Mouse (Mus musculus): ENCODE measurements at regions not wholly inside any gene's neighbourhood (a gene's known extent, or its start where the extent isn't known, plus 50 kb on each side); places are given as distances from the start of the nearest gene placed in this dataset.

GRCm38 (mm10) chr1:63856366-63856765 is 87.3 kb upstream of the 4933402D24Rik start:
- H3K9ac ChIP-seq (ENCODE audit: control insufficient read depth, low read depth, low read length, poor library complexity, severe bottlenecking): no peak overlapping the region
- H3K27me3 ChIP-seq (ENCODE audit: control insufficient read depth in 1 of 2, insufficient read depth in 2 of 2, low read length in 2 of 2): no peaks in the 10 kb centered on the region
- no peak for DNase-seq (ENCODE audit: low read depth, low spot score)
- H3K36me3 ChIP-seq (ENCODE audit: control insufficient read depth in 1 of 2, insufficient read depth in 2 of 2, low read length in 2 of 2): peaks cover 0 to 13% of the 10 kb centered on the region in 2 experiments; a peak in 2 of 4 replicates
- no peak overlapping the region for H3K4me3 ChIP-seq (ENCODE audit: control insufficient read depth in 1 of 2, insufficient read depth in 1 of 2, low read depth in 2 of 2, low read length in 2 of 2)
- TF ChIP-seq EP300 (IDR thresholded peaks at IDR 0.05; ENCODE audit: low read depth in 1 of 2, low read length in 2 of 2) (no peak), MAFK (IDR thresholded peaks at IDR 0.05; ENCODE audit: borderline replicate concordance, low read depth, low read length) (no peak), POLR2AphosphoS5 (IDR thresholded peaks at IDR 0.05; ENCODE audit: borderline replicate concordance, low read depth, low read length) (no peak), NRF1 (IDR thresholded peaks at IDR 0.05; ENCODE audit: insufficient read depth, low read depth, low read length, poor library complexity, severe bottlenecking) (no peak), RCOR1 (IDR thresholded peaks at IDR 0.05; ENCODE audit: low read depth, low read length) (no peak), CHD2 (IDR thresholded peaks at IDR 0.05; ENCODE audit: low read length) (no peak)
- no peaks in the 10 kb centered on the region for H3K79me2 ChIP-seq (ENCODE audit: control insufficient read depth, insufficient read depth, low read length, poor library complexity)
- H3K27ac ChIP-seq (ENCODE audit: control insufficient read depth, low read depth, low read length): no peak overlapping the region
- no peaks in the 10 kb centered on the region for H3K9me3 ChIP-seq (replicated peaks; ENCODE audit: insufficient read depth, low read length)
- H3K4me1 ChIP-seq (ENCODE audit: control insufficient read depth in 1 of 2, insufficient read depth in 2 of 2, low read length in 2 of 2): peaks cover 6 to 13% of the 10 kb centered on the region in 2 experiments; a peak in 3 of 4 replicates

- Histone ChIP-seq H3K9me3 (replicated peaks; ENCODE audit: insufficient read depth, low read length) (no peaks in the 10 kb centered on the region), H3K79me2 (ENCODE audit: control insufficient read depth, insufficient read depth, low read length, poor library complexity) (no peaks in the 10 kb centered on the region), H3K27me3 (ENCODE audit: control insufficient read depth in 1 of 2, insufficient read depth in 2 of 2, low read length in 2 of 2) (no peaks in the 10 kb centered on the region), H3K9ac (ENCODE audit: control insufficient read depth, low read depth, low read length, poor library complexity, severe bottlenecking) (no peak overlapping the region), H3K36me3 (ENCODE audit: control insufficient read depth in 1 of 2, insufficient read depth in 2 of 2, low read length in 2 of 2) (peaks cover 0 to 13% of the 10 kb centered on the region in 2 experiments; a peak in 2 of 4 replicates), H3K27ac (ENCODE audit: control insufficient read depth, low read depth, low read length) (no peak overlapping the region), H3K4me3 (ENCODE audit: control insufficient read depth in 1 of 2, insufficient read depth in 1 of 2, low read depth in 2 of 2, low read length in 2 of 2) (no peak overlapping the region), H3K4me1 (ENCODE audit: control insufficient read depth in 1 of 2, insufficient read depth in 2 of 2, low read length in 2 of 2) (peaks cover 6 to 13% of the 10 kb centered on the region in 2 experiments; a peak in 3 of 4 replicates)
- TF ChIP-seq ZKSCAN1 (IDR thresholded peaks at IDR 0.05; ENCODE audit: low read depth, low read length) (no peak), MEF2A (IDR thresholded peaks at IDR 0.05; ENCODE audit: extremely low read depth, insufficient replicate concordance, low read depth, low read length, poor library complexity, severe bottlenecking) (no peak), RAD21 (IDR thresholded peaks at IDR 0.05; ENCODE audit: low read depth, low read length) (peak; percentile 6), USF1 (IDR thresholded peaks at IDR 0.05; ENCODE audit: low read depth, low read length) (no peak), MAFK (IDR thresholded peaks at IDR 0.05; ENCODE audit: borderline replicate concordance, low read depth, low read length) (no peak), SIN3A (IDR thresholded peaks at IDR 0.05; ENCODE audit: low read length) (no peak), ETS1 (IDR thresholded peaks at IDR 0.05; ENCODE audit: low read depth, low read length) (no peak), CHD2 (IDR thresholded peaks at IDR 0.05; ENCODE audit: low read length) (no peak), GABPA (IDR thresholded peaks at IDR 0.05; ENCODE audit: low read depth, low read length) (no peak), CTCF (IDR thresholded peaks at IDR 0.05 in 2 of 3, conservative IDR thresholded peaks at IDR 0.05 in 1 of 3; ENCODE audit: control insufficient read depth in 1 of 3, insufficient read depth in 1 of 3, low read depth in 2 of 3, low read length in 3 of 3, poor library complexity in 1 of 3, severe bottlenecking in 1 of 3) (peak in 2 of 3 experiments; percentile 16; a peak in 1 of 6 replicates), SMC3 (IDR thresholded peaks at IDR 0.05; ENCODE audit: low read depth, low read length) (peak; percentile 54)
- no peak for DNase-seq (ENCODE audit: low read depth, low spot score)
Observed at GRCm38 (mm10) chr1:63854794-63855193, 85.7 kb upstream of the 4933402D24Rik start.
